Mouse (Mus musculus) heart, postnatal 4 days (tissue): ENCODE measurements around the gene Mycbp2. TPM values are rescaled to one million over a fixed set of nuclear protein-coding genes. Genes with fewer than 3 reads are reported as not detected.

Source experiments
- DNase-seq: peaks from one replicate; pipeline ENCODE4 v3.0.0; 2021
- total RNA-seq, 2 experiments: library from RNA; stranded (reverse); gene quantifications; 2 replicates each; pipeline ENCODE4 v1.2.3; 2021

The Mycbp2 gene
- total RNA-seq, 2 experiments from 2014 or later: 30.9 to 33.3 TPM

GRCm38 (mm10) chr14:103072731-103073130, 273.9 kb downstream of the Mycbp2 start:
- DNase-seq: no peak

GRCm38 (mm10) chr14:103071471-103071870, 275.1 kb downstream of the Mycbp2 start:
- no peak for DNase-seq

GRCm38 (mm10) chr14:103070790-103071189, 275.8 kb downstream of the Mycbp2 start:
- DNase-seq: peak; percentile 18

- peak; percentile 96 for DNase-seq
Measured at GRCm38 (mm10) chr14:103069864-103070611, 276.6 kb downstream of the Mycbp2 start, which contains the start of gene Cln5. Gene Cln5 (plus strand): TSS chr14:103070216.

GRCm38 (mm10) chr14:103069465-103069863, 277.1 kb downstream of the Mycbp2 start:
- no peak for DNase-seq

GRCm38 (mm10) chr14:103065294-103066167, 281.1 kb downstream of the Mycbp2 start:
- peak; percentile 82 for DNase-seq

Other genes with a start within 250 kb of the Mycbp2 start
- gene Fbxl3, start 247.2 kb downstream of the Mycbp2 start, total RNA-seq: 10 to 100 TPM; 57.6 to 59.7 TPM
- gene Scel, start 166.5 kb upstream of the Mycbp2 start, total RNA-seq: under 1 TPM in 1 of 2 experiments, not detected in 1; 0.18 TPM